Comparison of ENCODE assay signal across 8 mouse cellular contexts in the genomic region with DNA sequence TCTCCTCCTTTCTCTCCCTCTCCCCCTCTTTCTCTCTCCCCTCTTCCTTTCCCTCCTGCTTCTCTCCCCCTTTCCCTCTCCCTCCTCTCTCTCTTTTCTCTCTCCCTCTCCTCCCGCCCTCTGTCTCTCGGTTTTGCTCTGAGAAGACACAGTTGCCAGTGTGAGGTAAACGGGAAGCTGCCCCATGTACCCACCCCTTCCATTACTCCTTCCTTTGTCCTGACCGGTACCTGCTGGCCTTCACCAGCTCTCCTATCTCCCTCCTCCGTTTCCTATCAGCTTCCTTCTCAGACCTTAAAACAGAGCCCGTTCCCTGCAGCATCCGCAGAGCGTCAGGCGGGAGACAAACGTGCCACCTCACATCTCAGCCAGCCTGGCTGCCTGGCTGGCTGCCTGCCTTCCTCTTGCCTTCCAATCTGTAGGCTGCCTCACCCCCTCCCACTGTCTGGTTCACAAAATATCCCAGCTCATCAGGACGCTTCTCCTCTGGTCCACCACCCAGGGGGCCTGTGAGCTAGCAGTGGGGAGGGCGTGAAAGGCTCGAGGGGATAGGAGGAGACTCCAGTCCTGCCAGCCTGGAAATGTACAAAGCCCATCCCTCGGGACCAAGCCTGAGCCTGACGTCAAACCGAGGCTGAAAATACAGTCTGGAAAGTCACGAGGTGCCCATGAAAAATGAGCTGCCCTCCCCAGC. TPM values are rescaled to one million over a fixed set of nuclear protein-coding genes. Genes with fewer than 3 reads are reported as not detected.
DNase-seq lines count a peak whose midpoint lies in the region; ATAC-seq and TF ChIP-seq lines count a peak whose summit lies in the region.
"Had no signal": no experiment of that assay in that cellular context is flagged by ENCODE, and none has a peak within 500 bp of the region (broad histone marks: within the 10 kb centered on the region; RNA-seq: fewer than 3 reads in every experiment).

No protein-coding gene starts in this region.

- ATAC-seq in frontal cortex, adult (ENCODE audit: low TSS enrichment), result peak; percentile 81
- peak; percentile 87 for ATAC-seq in hindbrain, postnatal 0 days
- ATAC-seq in limb, embryonic 11.5 days (ENCODE audit: insufficient number of reproducible peaks, low FRiP score, low TSS enrichment, low read depth), result no peak

- H3K27ac ChIP-seq in hindbrain, postnatal 0 days, result peak overlapping the region; percentile 85
- no peak overlapping the region for H3K27ac ChIP-seq in limb, embryonic 11.5 days (replicated peaks; ENCODE audit: low read depth, low read length)

- H3K36me3 ChIP-seq in hindbrain, postnatal 0 days (ENCODE audit: insufficient read depth, low read length), result no peaks in the 10 kb centered on the region
- H3K36me3 ChIP-seq in limb, embryonic 11.5 days (ENCODE audit: control insufficient read depth, insufficient read depth, low read length), result no peaks in the 10 kb centered on the region

- TF ChIP-seq CTCF in hindbrain, postnatal 0 days (IDR thresholded peaks at IDR 0.05; ENCODE audit: low read depth), result no peak

- H3K9ac ChIP-seq in hindbrain, postnatal 0 days (replicated peaks; ENCODE audit: low read length), result peak overlapping the region; percentile 51
- peak overlapping the region; percentile 38 for H3K9ac ChIP-seq in limb, embryonic 11.5 days (ENCODE audit: low read length)

- H3K9me3 ChIP-seq in hindbrain, postnatal 0 days (ENCODE audit: low read length), result no peaks in the 10 kb centered on the region
- H3K9me3 ChIP-seq in limb, embryonic 11.5 days (ENCODE audit: control insufficient read depth, low read length), result no peaks in the 10 kb centered on the region

- peak overlapping the region; percentile 52 for H3K4me2 ChIP-seq in hindbrain, postnatal 0 days (ENCODE audit: low read depth, low read length)
- H3K4me2 ChIP-seq in limb, embryonic 11.5 days (ENCODE audit: low read depth, severe bottlenecking), result peak overlapping the region; percentile 40

- H3K27me3 ChIP-seq in hindbrain, postnatal 0 days (ENCODE audit: insufficient read depth, low read length), result no peaks in the 10 kb centered on the region
- peaks cover 6% of the 10 kb centered on the region; the same call in 1 of the 2 replicates for H3K27me3 ChIP-seq in limb, embryonic 11.5 days (ENCODE audit: control insufficient read depth, insufficient read depth, low read length)

- H3K4me1 ChIP-seq in hindbrain, postnatal 0 days (ENCODE audit: insufficient read depth, low read length), result peaks cover 8% of the 10 kb centered on the region; the same call in 1 of the 2 replicates
- H3K4me1 ChIP-seq in limb, embryonic 11.5 days (ENCODE audit: control insufficient read depth, insufficient read depth, low read length), result peaks cover 3% of the 10 kb centered on the region; the same call in 1 of the 2 replicates

- 1% methylated on average over 17 of the region's 17 CpGs for WGBS in hindbrain, postnatal 0 days
- 6% methylated on average over 17 of the region's 17 CpGs for WGBS in limb, embryonic 11.5 days

- peak; percentile 5 for DNase-seq in adipocyte (ENCODE audit: low spot score)
- DNase-seq in cerebellum, adult 11-12 months, result peak; percentile 85
- peak; percentile 82 for DNase-seq in hindbrain, postnatal 0 days (ENCODE audit: low spot score)
- DNase-seq in limb, embryonic 11.5 days (ENCODE audit: low spot score), result no peak
- peak; percentile 58 for DNase-seq in retina, embryonic 14.5 days (ENCODE audit: low spot score)
- DNase-seq in thymus, postnatal 25 days, result no peak

- peak overlapping the region; percentile 16 for H3K4me3 ChIP-seq in hindbrain, postnatal 0 days (ENCODE audit: low read length)
- no peak overlapping the region for H3K4me3 ChIP-seq in limb, embryonic 11.5 days (ENCODE audit: low read depth, low read length)

RNA-seq across cellular contexts. Expression of a gene that starts 17.9 kb away (rescaled TPM):
- total RNA-seq in hindbrain, postnatal 0 days (2014; rRNA removed), result not detected in 2 replicates
- polyA plus RNA-seq in hindbrain, postnatal 0 days (2015; fragmentation: Nextera tagmentation; extraction: Ambion mirVana), result not detected in 2 replicates
- polyA plus RNA-seq in limb, embryonic 11.5 days (2014; fragmentation: Nextera tagmentation; extraction: Ambion mirVana), result 0.17 and 0.23 TPM in 2 replicates
- total RNA-seq: common myeloid progenitor, adult 5-6 weeks had no signal

RNA-seq across cellular contexts. Expression of a gene that starts 19.1 kb away (rescaled TPM):
- total RNA-seq in hindbrain, postnatal 0 days (2014; rRNA removed), result 66.3 and 71.8 TPM in 2 replicates
- polyA plus RNA-seq in hindbrain, postnatal 0 days (2015; fragmentation: Nextera tagmentation; extraction: Ambion mirVana), result 18.9 and 20.6 TPM in 2 replicates
- 3.1 and 4.3 TPM in 2 replicates for polyA plus RNA-seq in limb, embryonic 11.5 days (2014; fragmentation: Nextera tagmentation; extraction: Ambion mirVana)
- total RNA-seq: common myeloid progenitor, adult 5-6 weeks had no signal

RNA-seq across cellular contexts. Expression of a gene that starts 57.9 kb away (rescaled TPM):
- total RNA-seq in hindbrain, postnatal 0 days (2014; rRNA removed), result 0.16 TPM in 1 of 2 replicates, not detected in the other
- 0.45 TPM in 2 replicates for polyA plus RNA-seq in hindbrain, postnatal 0 days (2015; fragmentation: Nextera tagmentation; extraction: Ambion mirVana)
- 19.9 and 20.2 TPM in 2 replicates for polyA plus RNA-seq in limb, embryonic 11.5 days (2014; fragmentation: Nextera tagmentation; extraction: Ambion mirVana)
- total RNA-seq: common myeloid progenitor, adult 5-6 weeks had no signal

Comparison
In these comparisons a context has a peak if more than half of its experiments do, and no peak if none do; other contexts are left out.
1. DNase-seq: peak in adipocyte (single experiment), cerebellum, adult 11-12 months (single experiment), hindbrain, postnatal 0 days (single experiment) and retina, embryonic 14.5 days (single experiment); none in limb, embryonic 11.5 days (single experiment) and thymus, postnatal 25 days (single experiment).
2. RNA of a gene that starts 57.9 kb away (polyA plus RNA-seq): 19.9 to 20.2 TPM in limb, embryonic 11.5 days; 0.45 TPM in hindbrain, postnatal 0 days; every median in the first group is over 10 times any median in the second.